Mouse (Mus musculus) myocyte (in vitro differentiated cells): Measurements from ENCODE around the gene Eya3. TPM values are rescaled to one million over a fixed set of nuclear protein-coding genes. Genes with fewer than 3 reads are reported as not detected.

Experiments used
- H3K27me3 ChIP-seq: one replicate; pipeline ENCODE4 v1.6.1; 2011; ENCODE audit not compliant: control insufficient read depth, insufficient read depth, insufficient read length
- H3K36me3 ChIP-seq: one replicate; pipeline ENCODE4 v1.6.1; 2011; ENCODE audit not compliant: control insufficient read depth, insufficient read depth
- H3K4me2 ChIP-seq: one replicate; pipeline ENCODE4 v1.6.1; 2011; ENCODE audit warnings: low read depth, control low read depth
- H3K4me3 ChIP-seq: one replicate; pipeline ENCODE4 v1.5.1; 2011; ENCODE audit warnings: mild to moderate bottlenecking, control low read depth, moderate library complexity
- H3K79me2 ChIP-seq: one replicate; pipeline ENCODE4 v1.6.1; 2011; ENCODE audit not compliant: control insufficient read depth, insufficient read depth
- H3ac ChIP-seq: one replicate; pipeline ENCODE4 v1.6.1; 2011; ENCODE audit not compliant: control insufficient read depth, insufficient read length
- CEBPB ChIP-seq: IDR thresholded peaks from 2 replicates; pipeline ENCODE4 v1.6.1; 2011; ENCODE audit warnings: mild to moderate bottlenecking, moderate library complexity; ENCODE audit not compliant: poor library complexity, insufficient read depth, severe bottlenecking
- E2F4 ChIP-seq: IDR thresholded peaks from one replicate; pipeline ENCODE4 v1.6.1; 2011; ENCODE audit warnings: mild to moderate bottlenecking, control low read depth, moderate library complexity; ENCODE audit not compliant: insufficient read depth
- MAX ChIP-seq: IDR thresholded peaks from one replicate; pipeline ENCODE4 v1.6.1; 2011; ENCODE audit warnings: low read depth, mild to moderate bottlenecking, control low read depth
- MYOD1 ChIP-seq, 3 experiments: IDR thresholded peaks; one replicate each; pipeline ENCODE4 v1.6.1; 2011; ENCODE audit warnings: control low read depth in 2 of 3, low read depth in 2 of 3, mild to moderate bottlenecking in 2 of 3, moderate library complexity in 1 of 3; ENCODE audit not compliant: insufficient read length in 2 of 3, control insufficient read depth in 1 of 3
- MYOG ChIP-seq, 3 experiments: IDR thresholded peaks; one replicate each; pipeline ENCODE4 v1.6.1; 2011; ENCODE audit warnings: control low read depth in 2 of 3, low read depth in 2 of 3, mild to moderate bottlenecking in 2 of 3; ENCODE audit not compliant: insufficient read length in 2 of 3, control insufficient read depth in 1 of 3, insufficient read depth in 1 of 3
- POLR2A ChIP-seq: IDR thresholded peaks from one replicate; pipeline ENCODE4 v1.6.1; 2011; ENCODE audit warnings: low read depth, mild to moderate bottlenecking, control low read depth, moderate library complexity; ENCODE audit not compliant: insufficient read length
- POLR2AphosphoS2 ChIP-seq: IDR thresholded peaks from one replicate; pipeline ENCODE4 v1.6.1; 2011; ENCODE audit warnings: low read depth, control low read depth; ENCODE audit not compliant: insufficient read length
- REST ChIP-seq: IDR thresholded peaks from one replicate; pipeline ENCODE4 v1.6.1; 2011; ENCODE audit warnings: mild to moderate bottlenecking, control low read depth, moderate library complexity; ENCODE audit not compliant: insufficient read depth, insufficient read length
- SRF ChIP-seq: IDR thresholded peaks from one replicate; pipeline ENCODE4 v1.6.1; 2011; ENCODE audit warnings: low read depth; ENCODE audit not compliant: control insufficient read depth, insufficient read length
- TCF12 ChIP-seq: IDR thresholded peaks from one replicate; pipeline ENCODE4 v1.6.1; 2011; ENCODE audit warnings: mild to moderate bottlenecking, control low read depth; ENCODE audit not compliant: poor library complexity, insufficient read depth, severe bottlenecking
- TCF3 ChIP-seq: IDR thresholded peaks from one replicate; pipeline ENCODE4 v1.6.1; 2011; ENCODE audit warnings: low read depth, control low read depth; ENCODE audit not compliant: insufficient read length
- USF1 ChIP-seq: IDR thresholded peaks from one replicate; pipeline ENCODE4 v1.6.1; 2011; ENCODE audit warnings: low read depth, mild to moderate bottlenecking, control low read depth, moderate library complexity
- polyA plus RNA-seq: library from polyadenylated mRNA; unstranded; fragments of >200 nt; fragmentation: generic; extraction: Trizol; gene quantifications from one replicate; pipeline ENCODE4 v1.2.1, GENCODE M21; 2012; ENCODE audit warnings: missing spikeins

Gene Eya3
- polyA plus RNA-seq, 1 experiment, result 22.2 TPM

GRCm38 (mm10) chr4:132741491-132741890 is 102.7 kb downstream of the Eya3 start:
- Histone ChIP-seq H3K27me3 (no peaks in the 10 kb centered on the region), H3K4me2 (no peak overlapping the region), H3ac (no peak overlapping the region), H3K36me3 (peaks cover 4% of the 10 kb centered on the region), H3K4me3 (no peak overlapping the region), H3K79me2 (no peaks in the 10 kb centered on the region)
- TF ChIP-seq REST, result no peak
- TF ChIP-seq TCF12, result no peak
- no peak for TF ChIP-seq MAX
- TF ChIP-seq USF1, result no peak
- no peak for TF ChIP-seq TCF3
- TF ChIP-seq POLR2A, result no peak
- TF ChIP-seq MYOG (IDR thresholded peaks at IDR 0.05; ENCODE audit: control insufficient read depth in 1 of 3, insufficient read depth in 1 of 3, insufficient read length in 2 of 3, low read depth in 2 of 3), result no peak
- TF ChIP-seq POLR2AphosphoS2, result no peak
- TF ChIP-seq MYOD1 (IDR thresholded peaks at IDR 0.05; ENCODE audit: control insufficient read depth in 1 of 3, insufficient read length in 2 of 3, low read depth in 2 of 3), result no peak
- TF ChIP-seq E2F4, result no peak
- no peak for TF ChIP-seq CEBPB
- TF ChIP-seq SRF, result no peak

- H3K36me3 ChIP-seq, result peaks cover 4% of the 10 kb centered on the region
- no peak overlapping the region for H3K4me3 ChIP-seq
- H3ac ChIP-seq, result no peak overlapping the region
- TF ChIP-seq SRF (no peak), MYOG (IDR thresholded peaks at IDR 0.05; ENCODE audit: control insufficient read depth in 1 of 3, insufficient read depth in 1 of 3, insufficient read length in 2 of 3, low read depth in 2 of 3) (peak in 1 of 3 experiments; percentile 3)
- no peaks in the 10 kb centered on the region for H3K79me2 ChIP-seq
- H3K27me3 ChIP-seq, result no peaks in the 10 kb centered on the region
- no peak overlapping the region for H3K4me2 ChIP-seq
Observed at GRCm38 (mm10) chr4:132743992-132744911, 105.5 kb downstream of the Eya3 start.

GRCm38 (mm10) chr4:132746911-132747517 is 108.2 kb downstream of the Eya3 start:
- TF ChIP-seq MYOD1 (IDR thresholded peaks at IDR 0.05; ENCODE audit: control insufficient read depth in 1 of 3, insufficient read length in 2 of 3, low read depth in 2 of 3), result no peak
- TF ChIP-seq TCF3, result no peak
- TF ChIP-seq CEBPB, result no peak
- no peak for TF ChIP-seq SRF
- TF ChIP-seq MYOG (IDR thresholded peaks at IDR 0.05; ENCODE audit: control insufficient read depth in 1 of 3, insufficient read depth in 1 of 3, insufficient read length in 2 of 3, low read depth in 2 of 3), result no peak
- TF ChIP-seq POLR2AphosphoS2, result no peak
- H3K4me3 ChIP-seq, result no peak overlapping the region
- no peak overlapping the region for H3K4me2 ChIP-seq
- no peaks in the 10 kb centered on the region for H3K79me2 ChIP-seq
- no peak overlapping the region for H3ac ChIP-seq
- H3K27me3 ChIP-seq, result no peaks in the 10 kb centered on the region
- H3K36me3 ChIP-seq, result no peaks in the 10 kb centered on the region

GRCm38 (mm10) chr4:132747664-132748259 is 109.0 kb downstream of the Eya3 start:
- Histone ChIP-seq H3K36me3 (no peaks in the 10 kb centered on the region), H3K27me3 (no peaks in the 10 kb centered on the region), H3K79me2 (no peaks in the 10 kb centered on the region), H3K4me2 (peak overlapping the region; percentile 39), H3K4me3 (no peak overlapping the region), H3ac (no peak overlapping the region)
- TF ChIP-seq CEBPB, result no peak
- TF ChIP-seq USF1, result no peak
- no peak for TF ChIP-seq POLR2A
- no peak for TF ChIP-seq MYOG (IDR thresholded peaks at IDR 0.05; ENCODE audit: control insufficient read depth in 1 of 3, insufficient read depth in 1 of 3, insufficient read length in 2 of 3, low read depth in 2 of 3)
- TF ChIP-seq POLR2AphosphoS2, result no peak
- TF ChIP-seq REST, result no peak

GRCm38 (mm10) chr4:132748778-132749177 is 110.0 kb downstream of the Eya3 start:
- Histone ChIP-seq H3K4me3 (no peak overlapping the region), H3K36me3 (no peaks in the 10 kb centered on the region), H3K4me2 (peak overlapping the region; percentile 13), H3ac (no peak overlapping the region), H3K79me2 (no peaks in the 10 kb centered on the region), H3K27me3 (no peaks in the 10 kb centered on the region)
- TF ChIP-seq MYOG (IDR thresholded peaks at IDR 0.05; ENCODE audit: control insufficient read depth in 1 of 3, insufficient read depth in 1 of 3, insufficient read length in 2 of 3, low read depth in 2 of 3), result peak in 2 of 3 experiments; percentile 51 to 69
- no peak for TF ChIP-seq TCF12
- TF ChIP-seq MYOD1 (IDR thresholded peaks at IDR 0.05; ENCODE audit: control insufficient read depth in 1 of 3, insufficient read length in 2 of 3, low read depth in 2 of 3), result peak in 1 of 3 experiments; percentile 32
